Mouse (Mus musculus) ZHBTc4 (cell line): ENCODE data around the gene Hs6st2.

Experiments used
- DNase-seq: peaks from one replicate; pipeline ENCODE4 v3.0.0-alpha.2; 2011; ENCODE audit warnings: low read depth, low spot score

The Hs6st2 gene

DNA sequence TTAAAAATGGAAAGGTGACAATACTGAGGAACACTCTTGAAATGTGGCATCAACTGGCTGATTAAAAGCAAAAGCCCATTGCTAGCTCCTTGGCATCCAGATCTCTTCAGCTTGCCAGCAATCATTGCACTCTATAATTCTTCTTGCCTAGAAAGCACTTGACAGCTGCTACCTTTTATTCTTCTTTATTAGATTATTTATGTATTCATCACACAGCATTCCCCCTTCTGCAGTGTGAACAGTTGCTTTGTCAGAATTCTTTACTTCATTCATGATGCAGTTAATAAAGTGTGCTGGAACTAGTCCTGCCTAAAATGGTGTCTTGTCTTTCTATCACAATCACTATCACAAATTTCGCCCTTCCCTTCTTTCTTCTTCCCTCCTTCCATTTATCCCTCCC, 332.0 kb downstream of the Hs6st2 start:
- DNase-seq, result no peak

DNA sequence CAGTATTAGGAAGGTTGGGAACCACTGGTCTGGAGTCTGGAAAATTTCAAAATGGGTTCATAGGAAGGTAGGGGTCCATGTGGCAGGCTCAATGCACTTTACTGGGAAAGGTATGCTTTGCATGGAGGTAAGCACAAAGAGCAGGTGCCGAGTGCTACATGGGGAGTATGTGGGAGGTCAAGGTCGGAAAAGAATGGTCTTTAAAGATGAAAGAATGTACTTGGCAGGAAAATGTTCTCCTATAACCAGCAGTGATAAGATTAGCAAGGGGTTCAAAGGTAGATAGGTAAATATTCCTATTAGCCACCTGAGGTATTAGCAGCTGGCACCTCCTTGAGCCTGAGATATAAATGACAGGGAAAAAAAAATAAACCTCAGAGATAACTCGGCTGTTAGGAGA, 338.1 kb downstream of the Hs6st2 start:
- no peak for DNase-seq
